Mouse (Mus musculus): ENCODE results near the gene Pea15a. TPM values are rescaled to one million over a fixed set of nuclear protein-coding genes. Genes with fewer than 3 reads are reported as not detected.

Pea15a gene
- total and polyA plus RNA-seq, 3 experiments = 15.6 to 50.6 (median 23.7) TPM

DNA sequence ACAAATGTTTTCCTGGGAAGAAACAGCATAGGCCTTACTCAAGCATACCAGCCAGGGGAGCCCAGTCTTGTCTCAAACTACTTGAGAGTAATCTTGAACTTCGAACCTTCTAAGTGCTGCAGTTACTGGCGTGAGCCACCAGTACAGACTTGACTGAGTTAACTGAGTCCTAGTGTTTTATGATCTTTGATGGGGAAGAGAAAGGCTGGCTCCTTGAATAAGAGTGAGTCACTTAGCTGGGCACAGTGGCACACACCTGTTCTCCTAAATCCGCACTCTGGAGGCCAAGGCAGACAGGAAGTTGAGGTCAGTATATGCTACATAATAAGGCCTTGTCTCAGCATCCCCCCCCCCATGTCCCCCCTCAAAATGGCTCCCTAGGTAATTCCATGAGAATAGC, 52.1 kb downstream of the Pea15a start:
- dilution Hi-C loops (cut with MboI; ENCODE audit: extremely low pct_ligation_motif_present, extremely low pct_unique_long_range_greater_than_20kb, low sequenced_read_pairs) (no loop called here), in situ Hi-C loops (cut with MboI; ENCODE audit: low pct_ligation_motif_present, low pct_unique_long_range_greater_than_20kb, low sequenced_read_pairs) (no loop called here)
- Histone ChIP-seq H3K36me3 (replicated peaks in 1 of 2; ENCODE audit: control insufficient read depth in 1 of 2, insufficient read depth in 1 of 2, low read length in 1 of 2) (peaks cover 35 to 70% of the 10 kb centered on the region in 2 experiments), H3K4me2 (ENCODE audit: insufficient read depth, low read depth, poor library complexity, severe bottlenecking) (no peak overlapping the region), H3K9ac (ENCODE audit: insufficient read depth, low read depth) (no peak overlapping the region), H3K27ac (ENCODE audit: insufficient read depth, low read depth) (no peak overlapping the region), H3K27me3 (replicated peaks) (no peaks in the 10 kb centered on the region), H3K4me1 (ENCODE audit: control insufficient read depth in 1 of 2, insufficient read depth in 2 of 2) (peaks cover 0 to 25% of the 10 kb centered on the region in 2 experiments; a peak in 2 of 4 replicates), H3K9me3 (replicated peaks; ENCODE audit: low read length) (no peaks in the 10 kb centered on the region), H3K79me2 (replicated peaks; ENCODE audit: control insufficient read depth, extremely low read depth, insufficient read depth, poor library complexity, severe bottlenecking) (peaks cover 28% of the 10 kb centered on the region), H3K4me3 (replicated peaks in 1 of 3; ENCODE audit: low read depth in 2 of 3, low read length in 2 of 3, poor library complexity in 1 of 3) (no peak overlapping the region)
- TF ChIP-seq ELF1 (IDR thresholded peaks at IDR 0.05; ENCODE audit: low read depth, low read length) (no peak), NELFE (IDR thresholded peaks at IDR 0.05; ENCODE audit: low read depth, low read length) (no peak), MAX (IDR thresholded peaks at IDR 0.05; ENCODE audit: low read length) (no peak), BHLHE40 (IDR thresholded peaks at IDR 0.05; ENCODE audit: low read depth, low read length) (no peak), KAT2A (IDR thresholded peaks at IDR 0.05; ENCODE audit: insufficient replicate concordance, low read length) (no peak), POLR2AphosphoS2 (IDR thresholded peaks at IDR 0.05; ENCODE audit: low read depth, low read length) (no peak), ETS1 (conservative IDR thresholded peaks at IDR 0.05; ENCODE audit: low read depth, low read length) (no peak), ZNF384 (IDR thresholded peaks at IDR 0.05; ENCODE audit: low read depth, low read length) (no peak), CHD1 (IDR thresholded peaks at IDR 0.05; ENCODE audit: low read depth, low read length) (no peak), E2F4 (IDR thresholded peaks at IDR 0.05; ENCODE audit: insufficient replicate concordance, low read depth, low read length) (no peak), HCFC1 (IDR thresholded peaks at IDR 0.05; ENCODE audit: low read depth, low read length) (no peak), NRF1 (IDR thresholded peaks at IDR 0.05; ENCODE audit: low read depth, low read length) (no peak), MXI1 (IDR thresholded peaks at IDR 0.05; ENCODE audit: low read depth, low read length) (no peak), JUND (conservative IDR thresholded peaks at IDR 0.05; ENCODE audit: low read depth, low read length) (no peak), ZC3H11A (IDR thresholded peaks at IDR 0.05; ENCODE audit: low read depth, low read length) (no peak), POLR2A (IDR thresholded peaks at IDR 0.05; ENCODE audit: low read depth, low read length) (no peak), PAX5 (IDR thresholded peaks at IDR 0.05; ENCODE audit: low read length) (no peak), USF1 (IDR thresholded peaks at IDR 0.05; ENCODE audit: low read depth, low read length) (no peak), MYC (IDR thresholded peaks at IDR 0.05; ENCODE audit: low read depth, low read length) (no peak), RAD21 (IDR thresholded peaks at IDR 0.05; ENCODE audit: low read depth, low read length) (no peak)
- DNase-seq (ENCODE audit: extremely low read depth) = no peak

DNA sequence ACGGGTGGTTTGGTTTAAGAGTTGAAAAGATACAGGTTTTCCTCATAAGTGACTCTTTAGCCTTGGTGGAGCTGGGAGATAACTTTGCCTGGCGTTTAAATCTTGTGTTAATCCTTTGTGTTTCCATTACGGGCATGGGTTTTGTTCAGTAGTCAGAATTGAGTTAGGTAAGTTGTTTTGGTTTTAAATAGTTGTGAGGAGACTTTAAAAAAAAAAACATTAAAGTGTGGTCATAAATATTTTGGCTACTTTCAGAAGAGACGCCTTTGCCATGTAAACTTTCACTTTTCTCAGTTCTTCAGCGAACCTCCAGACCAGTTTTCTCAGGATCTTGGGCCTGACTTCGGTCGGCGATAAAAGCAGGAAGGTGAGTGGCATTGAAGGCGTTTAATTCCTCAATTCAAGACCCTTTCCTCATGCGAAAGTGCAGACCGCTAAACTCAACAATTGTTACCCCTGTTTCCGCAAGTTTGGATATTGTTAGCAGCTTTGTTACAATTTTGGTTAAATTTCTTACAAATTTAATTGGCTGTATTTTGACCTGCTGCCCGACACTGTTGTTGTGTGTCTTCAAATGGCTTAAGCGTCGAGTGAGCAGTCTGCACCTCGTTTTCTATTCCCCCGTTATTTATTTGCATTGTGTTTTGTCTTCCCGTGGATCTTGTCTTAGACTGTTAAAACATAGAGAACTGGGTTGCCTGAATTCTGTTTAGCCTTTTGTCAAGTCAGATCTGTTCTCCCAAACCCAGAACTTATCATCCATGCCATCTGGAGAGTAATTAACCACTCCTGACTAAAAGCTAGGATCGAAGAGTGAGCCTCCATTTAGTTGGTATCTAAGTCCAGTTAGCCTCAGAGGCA, 57.4 kb downstream of the Pea15a start:
- in situ Hi-C loops (cut with MboI; ENCODE audit: low pct_ligation_motif_present, low pct_unique_long_range_greater_than_20kb, low sequenced_read_pairs) (loop anchor here (5.0 kb wide), 1 partner anchor 163 kb away; no protein-coding TSS in a partner anchor), dilution Hi-C loops (cut with MboI; ENCODE audit: extremely low pct_ligation_motif_present, extremely low pct_unique_long_range_greater_than_20kb, low sequenced_read_pairs) (no loop called here)
- Histone ChIP-seq H3K79me2 (replicated peaks; ENCODE audit: control insufficient read depth, extremely low read depth, insufficient read depth, poor library complexity, severe bottlenecking) (peaks cover 28% of the 10 kb centered on the region), H3K9ac (ENCODE audit: insufficient read depth, low read depth) (peak overlapping the region; percentile 99), H3K9me3 (replicated peaks; ENCODE audit: low read length) (no peaks in the 10 kb centered on the region), H3K4me2 (ENCODE audit: insufficient read depth, low read depth, poor library complexity, severe bottlenecking) (peak overlapping the region; percentile 97), H3K36me3 (replicated peaks in 1 of 2; ENCODE audit: control insufficient read depth in 1 of 2, insufficient read depth in 1 of 2, low read length in 1 of 2) (peaks cover 24 to 41% of the 10 kb centered on the region in 2 experiments), H3K4me1 (ENCODE audit: control insufficient read depth in 1 of 2, insufficient read depth in 2 of 2) (peaks cover 2 to 22% of the 10 kb centered on the region in 2 experiments; a peak in 3 of 4 replicates), H3K27me3 (replicated peaks) (no peaks in the 10 kb centered on the region), H3K4me3 (replicated peaks in 1 of 3; ENCODE audit: low read depth in 2 of 3, low read length in 2 of 3, poor library complexity in 1 of 3) (peak overlapping the region; percentile 96 to 100 (median 96)), H3K27ac (ENCODE audit: insufficient read depth, low read depth) (no peak overlapping the region)
- DNase-seq (ENCODE audit: extremely low read depth) = no peak
- TF ChIP-seq MAX (IDR thresholded peaks at IDR 0.05; ENCODE audit: low read length) (peak; percentile 41; the same call in 1 of the 2 replicates), ZNF384 (IDR thresholded peaks at IDR 0.05; ENCODE audit: low read depth, low read length) (no peak), MYC (IDR thresholded peaks at IDR 0.05; ENCODE audit: low read depth, low read length) (0 out of 2 replicates have a peak, but pooled peaks have one; percentile 47)
